Mouse (Mus musculus) E14TG2a.4 (cell line): ENCODE data around the gene Max.

ENCODE experiments used
- CTCF ChIP-seq: conservative IDR thresholded peaks from 2 replicates; pipeline ENCODE4 v1.5.1; 2014; ENCODE audit warnings: low read length
- NANOG ChIP-seq: IDR thresholded peaks from 2 replicates; pipeline ENCODE4 v1.6.1; 2014; ENCODE audit warnings: borderline replicate concordance, low read length, mixed read lengths

- TF ChIP-seq CTCF (no peak), NANOG (no peak)
These were observed 39.3 kb upstream of the Max start for GRCm38 (mm10) chr12:77001312-77001711.
